Mouse (Mus musculus) regulatory T cell (primary cell): ENCODE data around the gene Fnbp1l.

Experiments used
- in situ Hi-C: fragments of 300-600 bp; cut with MboI, MseI; formaldehyde crosslinking; loops from one replicate; pipeline ENCODE4 v1.15.1; 2025; ENCODE audit warnings: high pct_unique_total_duplicates

Gene Fnbp1l

GRCm38 (mm10) chr3:122618991-122619930 is at the start of gene Fnbp1l:
Gene Fnbp1l, minus strand, starts transcription at chr3:122619715.
- in situ Hi-C loops: no loop called here

- in situ Hi-C loops: no loop called here
Measured at GRCm38 (mm10) chr3:122660795-122661194, 41.3 kb upstream of the Fnbp1l start.

DNA sequence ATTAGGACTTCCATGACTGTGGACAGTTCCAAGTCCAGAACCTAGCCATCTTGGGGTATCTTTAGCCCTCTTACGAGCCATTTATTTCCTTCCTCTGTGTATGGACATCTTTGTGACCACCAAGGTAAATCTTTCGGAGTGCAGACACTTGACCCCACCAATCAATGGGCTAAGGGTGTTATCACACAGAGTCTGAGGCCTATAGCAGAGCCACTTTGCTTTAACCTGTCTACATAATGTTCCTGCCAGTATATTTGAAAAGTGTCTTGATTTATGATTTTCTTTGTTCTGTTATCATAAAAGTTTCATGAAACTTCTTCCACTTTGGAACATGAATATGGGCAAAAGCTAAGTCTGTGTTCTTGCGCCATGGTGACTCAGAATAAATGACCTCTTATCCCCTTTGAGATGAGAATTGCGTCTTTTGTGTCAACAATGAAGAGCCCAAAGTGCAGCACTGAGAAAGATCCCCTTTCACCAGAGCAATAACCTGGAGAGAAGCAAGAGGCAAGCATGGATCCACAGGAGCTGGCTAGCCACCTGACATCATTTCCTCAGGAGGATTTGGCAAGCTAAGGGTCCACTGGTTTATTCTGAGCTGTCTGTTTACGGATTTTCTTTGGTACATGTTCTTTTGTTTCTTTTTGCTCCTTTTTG is 39.9 kb upstream of the Fnbp1l start:
- in situ Hi-C loops: no loop called here

DNA sequence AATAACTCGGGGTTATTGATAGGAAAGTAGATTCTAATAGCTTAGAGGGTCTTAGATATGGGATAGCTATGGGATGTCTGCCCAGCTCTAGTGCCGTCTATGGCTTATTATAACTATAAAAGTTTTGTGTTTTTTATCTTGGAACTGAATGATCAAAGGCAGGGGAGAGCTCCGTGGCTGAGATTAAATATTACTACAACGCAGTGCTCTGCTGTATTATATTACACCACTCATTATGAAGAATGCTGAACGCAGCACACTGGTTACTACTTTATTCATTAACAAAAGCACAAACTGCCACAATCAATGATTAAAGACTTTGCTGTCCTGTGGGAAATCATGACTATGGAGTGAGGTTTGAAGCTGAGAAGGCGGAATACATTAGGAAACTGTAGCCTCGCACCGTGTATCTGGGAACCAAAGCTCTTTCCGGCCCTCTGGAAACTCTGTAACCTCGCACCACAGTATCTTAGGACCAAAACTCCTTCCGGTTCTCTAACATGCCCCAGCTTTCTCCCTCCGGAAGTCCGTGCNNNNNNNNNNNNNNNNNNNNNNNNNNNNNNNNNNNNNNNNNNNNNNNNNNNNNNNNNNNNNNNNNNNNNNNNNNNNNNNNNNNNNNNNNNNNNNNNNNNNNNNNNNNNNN is 27.8 kb upstream of the Fnbp1l start:
- in situ Hi-C loops: no loop called here

GRCm38 (mm10) chr3:122640286-122640685 is 20.8 kb upstream of the Fnbp1l start:
- in situ Hi-C loops: loop anchor here (5.0 kb wide), 2 partner anchors 128 to 262 kb away; no protein-coding TSS in a partner anchor

DNA sequence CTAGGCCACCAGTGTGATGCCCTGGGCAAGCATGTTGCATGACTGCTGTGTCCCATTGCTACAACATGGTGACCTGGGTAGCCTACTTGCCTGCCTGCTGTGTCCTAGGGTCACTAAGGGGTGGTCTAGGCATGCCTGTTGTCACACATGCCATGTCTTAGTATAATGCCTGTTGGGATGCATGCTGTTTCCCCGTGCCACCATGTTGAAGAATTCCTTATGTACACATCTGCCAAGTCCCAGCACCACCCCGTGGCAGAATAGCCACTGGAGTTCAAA is 19.6 kb upstream of the Fnbp1l start:
- in situ Hi-C loops: loop anchor here (5.0 kb wide), 1 partner anchor 322 kb away; no protein-coding TSS in a partner anchor

- in situ Hi-C loops: loop anchor here (5.0 kb wide), 1 partner anchor 321 kb away; no protein-coding TSS in a partner anchor
Measured at GRCm38 (mm10) chr3:122638329-122639196, 19.0 kb upstream of the Fnbp1l start.

- in situ Hi-C loops: loop anchor here (5.0 kb wide), 1 partner anchor 320 kb away; no protein-coding TSS in a partner anchor
Measured at GRCm38 (mm10) chr3:122637280-122637679, 17.8 kb upstream of the Fnbp1l start.

DNA sequence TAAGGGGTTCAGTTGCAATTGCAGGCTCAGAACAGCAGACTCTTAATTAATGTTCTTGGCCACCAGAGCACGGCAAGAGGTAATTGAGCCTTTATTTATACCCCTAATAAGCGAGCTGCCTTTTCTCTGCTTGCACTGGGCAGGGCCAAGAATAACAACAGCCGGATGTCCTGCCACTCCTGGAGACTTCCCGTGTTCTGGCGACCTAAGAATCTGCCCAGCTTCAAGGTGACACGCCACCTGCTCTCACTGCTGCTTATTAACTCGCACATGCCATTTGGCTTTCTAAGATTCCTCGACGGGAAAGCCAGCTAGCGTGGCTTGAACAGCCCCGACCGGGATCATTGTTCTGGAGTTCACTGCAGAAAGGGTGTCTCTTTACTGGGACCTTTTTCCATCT is 15.7 kb upstream of the Fnbp1l start:
- in situ Hi-C loops: loop anchor here (5.0 kb wide), 1 partner anchor 318 kb away; no protein-coding TSS in a partner anchor

- in situ Hi-C loops: no loop called here
Measured at GRCm38 (mm10) chr3:122629580-122629979, 10.1 kb upstream of the Fnbp1l start.

DNA sequence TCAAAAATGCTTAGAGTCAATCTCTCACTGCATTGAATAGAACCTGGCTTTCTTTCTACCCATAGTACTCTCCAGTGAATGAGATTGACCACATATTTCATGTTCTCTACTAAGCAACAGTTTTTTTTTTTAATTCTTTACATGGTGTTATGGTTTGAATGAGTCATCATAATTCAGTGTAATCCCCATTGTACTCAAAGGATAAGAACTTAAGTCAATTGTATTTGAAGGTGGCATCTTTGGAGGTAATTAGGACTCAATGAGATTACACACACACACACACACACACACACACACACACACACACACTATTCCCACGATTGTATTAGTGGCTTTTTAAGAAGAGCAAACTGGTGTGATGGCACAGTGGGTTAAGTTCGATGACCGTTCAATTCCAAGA is 9.4 kb upstream of the Fnbp1l start:
- in situ Hi-C loops: no loop called here

- in situ Hi-C loops: no loop called here
Measured at GRCm38 (mm10) chr3:122628546-122628945, 9.0 kb upstream of the Fnbp1l start.

GRCm38 (mm10) chr3:122627846-122628245 is 8.3 kb upstream of the Fnbp1l start:
- in situ Hi-C loops: no loop called here

- in situ Hi-C loops: no loop called here
Measured at GRCm38 (mm10) chr3:122624591-122624990, 5.1 kb upstream of the Fnbp1l start.

- in situ Hi-C loops: no loop called here
Measured at GRCm38 (mm10) chr3:122620285-122620931, 893 bp upstream of the Fnbp1l start.

GRCm38 (mm10) chr3:122619931-122620284 is 393 bp upstream of the Fnbp1l start:
- in situ Hi-C loops: no loop called here

DNA sequence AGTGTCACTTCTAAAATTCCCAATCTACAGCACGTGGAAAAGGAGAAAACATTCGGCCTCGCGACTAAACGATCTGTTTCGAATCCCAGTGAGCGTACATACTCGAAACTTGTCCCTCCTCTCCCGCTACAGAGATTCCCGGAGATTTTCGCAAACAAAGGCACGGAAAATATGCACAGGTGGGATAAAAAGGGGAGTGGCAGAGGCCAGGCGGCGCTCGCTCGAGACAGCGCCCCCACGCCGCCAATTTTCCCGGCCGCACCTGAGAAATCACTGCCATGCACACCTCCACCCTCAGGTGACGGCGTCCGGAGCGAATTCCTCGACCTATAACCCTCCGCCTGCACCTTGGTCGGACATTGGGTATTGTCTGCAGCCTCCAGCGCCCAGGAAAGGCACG is 1.1 kb downstream of the Fnbp1l start:
- in situ Hi-C loops: no loop called here

DNA sequence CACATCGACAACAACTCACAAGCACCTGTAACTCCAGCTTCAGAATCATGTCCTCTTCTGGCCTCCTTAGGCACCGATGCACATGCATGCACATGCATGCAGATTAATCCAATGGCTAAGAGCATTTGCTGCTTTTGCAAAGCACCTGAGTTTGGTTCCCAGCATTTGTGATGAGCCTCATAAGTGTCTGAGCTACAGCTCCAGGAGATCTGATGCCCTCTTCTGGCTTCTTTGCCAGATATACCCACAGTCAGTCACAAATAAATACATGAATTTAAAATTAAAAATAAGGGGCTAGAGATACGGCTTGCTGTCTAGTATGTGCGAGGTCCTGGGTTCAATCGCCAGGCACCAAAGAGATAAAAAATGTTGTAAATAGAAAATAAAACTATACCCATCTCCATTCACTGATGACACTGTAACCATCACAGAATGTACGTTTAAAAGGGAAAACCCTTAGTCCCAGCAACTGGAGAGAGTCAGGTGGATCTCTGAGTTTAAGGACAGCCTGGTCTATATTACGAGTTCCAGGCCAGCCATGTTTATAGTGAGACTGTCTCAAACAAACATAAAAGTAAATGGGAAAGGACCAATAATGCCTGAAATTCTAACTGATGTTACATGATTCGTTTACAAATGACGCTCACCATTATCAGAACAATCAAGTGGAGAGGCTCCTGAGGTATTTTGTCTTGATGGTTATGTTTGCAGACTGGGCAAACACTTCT is 1.7 kb downstream of the Fnbp1l start:
- in situ Hi-C loops: no loop called here

- in situ Hi-C loops: no loop called here
Measured at GRCm38 (mm10) chr3:122612537-122612936, 7.0 kb downstream of the Fnbp1l start.

DNA sequence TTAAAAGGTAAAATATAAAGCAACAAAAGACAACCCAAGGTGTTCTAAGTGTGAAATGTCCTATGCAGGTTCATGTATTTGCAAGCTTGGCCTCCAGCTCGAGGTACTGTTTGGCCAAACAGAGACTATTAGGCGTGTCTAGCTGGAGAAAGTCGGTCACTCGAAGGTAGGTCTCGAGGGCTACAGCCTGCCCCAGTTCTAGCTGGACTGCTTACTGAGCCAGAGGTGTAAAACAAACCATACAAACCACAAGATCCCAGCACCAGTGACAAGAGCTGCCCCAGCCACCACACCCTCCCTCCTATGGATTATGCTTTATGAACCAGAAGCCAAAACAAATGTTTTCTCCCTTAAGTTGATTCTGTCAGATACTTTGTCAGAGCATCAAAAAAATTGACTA is 7.8 kb downstream of the Fnbp1l start:
- in situ Hi-C loops: no loop called here
